In the genomic region with DNA sequence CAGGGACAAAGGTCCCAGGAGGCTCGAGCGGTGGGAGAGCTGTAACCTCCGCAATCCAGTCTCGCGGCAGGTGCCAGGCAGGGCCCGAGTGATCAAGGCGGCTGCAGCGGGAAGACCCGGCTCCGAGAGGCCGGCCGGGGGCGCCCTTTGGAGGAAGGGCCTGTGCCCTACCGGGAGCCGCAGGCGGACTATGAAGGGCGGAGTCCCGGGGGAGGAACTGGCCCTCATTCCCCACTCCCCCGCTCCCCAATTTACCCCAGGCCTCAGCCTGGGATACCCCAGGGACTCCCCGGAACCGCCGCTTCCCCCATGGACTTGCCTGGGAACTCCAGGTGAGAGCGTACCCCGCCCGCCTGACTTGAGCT, we compare ENCODE assay signal across 8 mouse cellular contexts. TPM values are rescaled to one million over a fixed set of nuclear protein-coding genes. Genes with fewer than 3 reads are reported as not detected.
A peak's percentile ranks its signal among the peaks of the same experiment; 100 is the strongest.
DNase-seq lines count a peak whose midpoint lies in the region; ATAC-seq and TF ChIP-seq lines count a peak whose summit lies in the region.

No protein-coding gene starts in this region.

- no peaks in the 10 kb centered on the region for H3K27me3 ChIP-seq in forebrain, embryonic 15.5 days
- H3K27me3 ChIP-seq in liver, adult 2 months (ENCODE audit: control insufficient read depth, insufficient read depth, low read length) = no peaks in the 10 kb centered on the region
- no peaks in the 10 kb centered on the region for H3K27me3 ChIP-seq in neural tube, embryonic 14.5 days (ENCODE audit: control insufficient read depth, insufficient read depth, low read length)

- TF ChIP-seq POLR2A in liver, adult 2 months (IDR thresholded peaks at IDR 0.05; ENCODE audit: extremely low read depth, insufficient read depth, low read length) = no peak

- WGBS in forebrain, embryonic 15.5 days = under 1% methylated on average over 24 of the region's 25 CpGs
- WGBS in liver, adult 2 months = under 1% methylated on average over 25 of the region's 25 CpGs
- 0% methylated on average over 25 of the region's 25 CpGs for WGBS in neural tube, embryonic 14.5 days

- H3K4me3 ChIP-seq in forebrain, embryonic 15.5 days = peak overlapping the region; percentile 97
- peak overlapping the region; percentile 73 for H3K4me3 ChIP-seq in liver, adult 2 months (ENCODE audit: insufficient read depth, low read depth, low read length)
- H3K4me3 ChIP-seq in neural tube, embryonic 14.5 days (ENCODE audit: low read depth, low read length) = peak overlapping the region; percentile 91

- ATAC-seq in frontal cortex, adult (ENCODE audit: low TSS enrichment) = peak; percentile 17; the same call in 1 of the 2 replicates
- no peak; the same call in none of the 2 replicates for ATAC-seq in forebrain, embryonic 15.5 days (replicated peaks)
- ATAC-seq in neural tube, embryonic 14.5 days (ENCODE audit: low read depth) = peak; percentile 5; the same call in 1 of the 2 replicates

- no peaks in the 10 kb centered on the region for H3K9me3 ChIP-seq in forebrain, embryonic 15.5 days
- H3K9me3 ChIP-seq in neural tube, embryonic 14.5 days (ENCODE audit: control insufficient read depth, low read length) = no peaks in the 10 kb centered on the region

- no peak for DNase-seq in frontal cortex, postnatal 36 days (ENCODE audit: low spot score in 2 of 2)
- DNase-seq in right cerebral cortex, postnatal 4 days = peak; percentile 51
- no peak for DNase-seq in right cerebral cortex, postnatal 25 days
- DNase-seq in liver, adult 2 months (ENCODE audit: extremely low read depth, low read depth, low spot score) = no peak
- no peak for DNase-seq in retina, embryonic 14.5 days (ENCODE audit: low spot score)

- H3K79me2 ChIP-seq in liver, adult 2 months (ENCODE audit: control insufficient read depth, insufficient read depth, low read length) = peaks cover 11% of the 10 kb centered on the region; the same call in 1 of the 2 replicates

- H3K27ac ChIP-seq in forebrain, embryonic 15.5 days (replicated peaks) = peak overlapping the region; percentile 99
- peak overlapping the region; percentile 89 for H3K27ac ChIP-seq in liver, adult 2 months (replicated peaks; ENCODE audit: insufficient read depth, low read depth, low read length)
- H3K27ac ChIP-seq in neural tube, embryonic 14.5 days (ENCODE audit: low read depth, low read length) = peak overlapping the region; percentile 98

- H3K9ac ChIP-seq in forebrain, embryonic 15.5 days (replicated peaks) = peak overlapping the region; percentile 98
- peak overlapping the region; percentile 87 for H3K9ac ChIP-seq in liver, adult 2 months (ENCODE audit: low read depth, low read length)
- H3K9ac ChIP-seq in neural tube, embryonic 14.5 days (replicated peaks; ENCODE audit: low read depth, low read length) = peak overlapping the region; percentile 90

- H3K36me3 ChIP-seq in forebrain, embryonic 15.5 days = peaks cover 40% of the 10 kb centered on the region
- H3K36me3 ChIP-seq in liver, adult 2 months (ENCODE audit: control insufficient read depth, insufficient read depth, low read length) = peaks cover 35% of the 10 kb centered on the region
- peaks cover 24% of the 10 kb centered on the region for H3K36me3 ChIP-seq in neural tube, embryonic 14.5 days (ENCODE audit: control insufficient read depth, insufficient read depth, low read length)

- no peak for TF ChIP-seq CTCF in liver, adult 2 months (IDR thresholded peaks at IDR 0.05; ENCODE audit: low read depth, low read length)

- peaks cover 24% of the 10 kb centered on the region for H3K4me1 ChIP-seq in forebrain, embryonic 15.5 days
- H3K4me1 ChIP-seq in liver, adult 2 months (ENCODE audit: control insufficient read depth, insufficient read depth, low read length) = peaks cover 19% of the 10 kb centered on the region
- H3K4me1 ChIP-seq in neural tube, embryonic 14.5 days (ENCODE audit: control insufficient read depth, insufficient read depth, low read length) = peaks cover 14% of the 10 kb centered on the region

- peak overlapping the region; percentile 83 for H3K4me2 ChIP-seq in forebrain, embryonic 15.5 days (replicated peaks)
- peak overlapping the region; percentile 88 for H3K4me2 ChIP-seq in neural tube, embryonic 14.5 days (ENCODE audit: low read depth, low read length)

RNA-seq across cellular contexts. Expression of a gene that starts 7.4 kb away (rescaled TPM):
- polyA plus RNA-seq in forebrain, embryonic 15.5 days (2015; fragmentation: Nextera tagmentation; extraction: Ambion mirVana) = 12.7 and 13.2 TPM in 2 replicates
- total RNA-seq in liver, adult 2 months (2014; rRNA removed) = 3.6 and 6.4 TPM in 2 replicates
- 9.5 and 11.8 TPM in 2 replicates for polyA plus RNA-seq in liver, adult 2 months (2012; rRNA removed)
- polyA plus RNA-seq in neural tube, embryonic 14.5 days (2014; fragmentation: Nextera tagmentation; extraction: Ambion mirVana) = 15.5 TPM in 2 replicates

RNA-seq across cellular contexts. Expression of a gene that starts 12.2 kb away (rescaled TPM):
- polyA plus RNA-seq in forebrain, embryonic 15.5 days (2015; fragmentation: Nextera tagmentation; extraction: Ambion mirVana) = 48.5 and 50.9 TPM in 2 replicates
- total RNA-seq in liver, adult 2 months (2014; rRNA removed) = 8.3 and 9.5 TPM in 2 replicates
- polyA plus RNA-seq in liver, adult 2 months (2012; rRNA removed) = 41.5 and 44.6 TPM in 2 replicates
- 35.8 and 38.8 TPM in 2 replicates for polyA plus RNA-seq in neural tube, embryonic 14.5 days (2014; fragmentation: Nextera tagmentation; extraction: Ambion mirVana)

RNA-seq across cellular contexts. Expression of a gene that starts 22.7 kb away (rescaled TPM):
- polyA plus RNA-seq in forebrain, embryonic 15.5 days (2015; fragmentation: Nextera tagmentation; extraction: Ambion mirVana) = 16.2 and 17.1 TPM in 2 replicates
- total RNA-seq in liver, adult 2 months (2014; rRNA removed) = 0.47 and 0.74 TPM in 2 replicates
- polyA plus RNA-seq in liver, adult 2 months (2012; rRNA removed) = 0.92 and 1.9 TPM in 2 replicates
- polyA plus RNA-seq in neural tube, embryonic 14.5 days (2014; fragmentation: Nextera tagmentation; extraction: Ambion mirVana) = 16.1 and 18.2 TPM in 2 replicates

RNA-seq across cellular contexts. Expression of a gene that starts 40.2 kb away (rescaled TPM):
- polyA plus RNA-seq in forebrain, embryonic 15.5 days (2015; fragmentation: Nextera tagmentation; extraction: Ambion mirVana) = 54.1 and 64.2 TPM in 2 replicates
- total RNA-seq in liver, adult 2 months (2014; rRNA removed) = 10.9 and 13.8 TPM in 2 replicates
- 8.9 and 9.6 TPM in 2 replicates for polyA plus RNA-seq in liver, adult 2 months (2012; rRNA removed)
- polyA plus RNA-seq in neural tube, embryonic 14.5 days (2014; fragmentation: Nextera tagmentation; extraction: Ambion mirVana) = 53.0 and 66.7 TPM in 2 replicates

RNA-seq across cellular contexts. Expression of a gene that starts 47.8 kb away (rescaled TPM):
- polyA plus RNA-seq in forebrain, embryonic 15.5 days (2015; fragmentation: Nextera tagmentation; extraction: Ambion mirVana) = 17.2 and 17.7 TPM in 2 replicates
- total RNA-seq in liver, adult 2 months (2014; rRNA removed) = 4.6 and 7.7 TPM in 2 replicates
- polyA plus RNA-seq in liver, adult 2 months (2012; rRNA removed) = 5.9 and 7.5 TPM in 2 replicates
- 18.3 and 19.7 TPM in 2 replicates for polyA plus RNA-seq in neural tube, embryonic 14.5 days (2014; fragmentation: Nextera tagmentation; extraction: Ambion mirVana)
